In genomic region chr3:105836883-105837282, GRCm38 (mm10) we compare ENCODE assay signal across 23 mouse cellular contexts. TPM values are rescaled to one million over a fixed set of nuclear protein-coding genes. Genes with fewer than 3 reads are reported as not detected.
"Had no signal": no experiment of that assay in that cellular context is flagged by ENCODE, and none has a peak within 500 bp of the region (broad histone marks: within the 10 kb centered on the region; RNA-seq: fewer than 3 reads in every experiment).

No protein-coding gene starts in this region.

- DNase-seq: kidney, adult 11 months; kidney, adult 8-10 months; kidney, postnatal 10 days; kidney, postnatal 36 days; layer of hippocampus, postnatal 36 days; lung, adult 18-20 months; lung, postnatal 14 days; lung, postnatal 4 days; right cerebral cortex, postnatal 14 days; right cerebral cortex, postnatal 4 days; thymus, postnatal 25 days had no signal

- H3K4me2 ChIP-seq: intestine, embryonic 15.5 days; kidney, embryonic 15.5 days; limb, embryonic 12.5 days; limb, embryonic 15.5 days; midbrain, embryonic 13.5 days; neural tube, embryonic 13.5 days; stomach, embryonic 15.5 days had no signal

- H3K4me1 ChIP-seq: intestine, embryonic 15.5 days; kidney, embryonic 15.5 days; limb, embryonic 12.5 days; limb, embryonic 15.5 days; midbrain, embryonic 10.5 days; midbrain, embryonic 13.5 days; neural tube, embryonic 13.5 days; stomach, embryonic 15.5 days had no signal

- ATAC-seq: intestine, embryonic 15.5 days; midbrain, embryonic 13.5 days; midbrain, embryonic 16.5 days had no signal

- H3K27ac ChIP-seq: intestine, embryonic 15.5 days; kidney, embryonic 15.5 days; left cerebral cortex, adult 2 months; limb, embryonic 12.5 days; limb, embryonic 15.5 days; midbrain, embryonic 10.5 days; midbrain, embryonic 13.5 days; neural tube, embryonic 13.5 days; stomach, embryonic 15.5 days had no signal

- H3K9me3 ChIP-seq: intestine, embryonic 15.5 days; kidney, embryonic 15.5 days; limb, embryonic 12.5 days; limb, embryonic 15.5 days; midbrain, embryonic 10.5 days; midbrain, embryonic 13.5 days; neural tube, embryonic 13.5 days; stomach, embryonic 15.5 days had no signal

- H3K36me3 ChIP-seq: intestine, embryonic 15.5 days; kidney, embryonic 15.5 days; limb, embryonic 12.5 days; limb, embryonic 15.5 days; midbrain, embryonic 10.5 days; midbrain, embryonic 13.5 days; neural tube, embryonic 13.5 days; stomach, embryonic 15.5 days had no signal

- H3K9ac ChIP-seq: intestine, embryonic 15.5 days; kidney, embryonic 15.5 days; limb, embryonic 12.5 days; limb, embryonic 15.5 days; midbrain, embryonic 13.5 days; neural tube, embryonic 13.5 days; stomach, embryonic 15.5 days had no signal

- H3K4me3 ChIP-seq: intestine, embryonic 15.5 days; kidney, embryonic 15.5 days; left cerebral cortex, adult 2 months; limb, embryonic 12.5 days; limb, embryonic 15.5 days; midbrain, embryonic 10.5 days; midbrain, embryonic 13.5 days; myocyte; neural tube, embryonic 13.5 days; stomach, embryonic 15.5 days had no signal

- H3K27me3 ChIP-seq: intestine, embryonic 15.5 days; kidney, embryonic 15.5 days; limb, embryonic 12.5 days; limb, embryonic 15.5 days; midbrain, embryonic 13.5 days; neural tube, embryonic 13.5 days; stomach, embryonic 15.5 days had no signal

RNA-seq across cellular contexts. Expression of gene Adora3, which starts 33.8 kb away (rescaled TPM):
- polyA plus RNA-seq: kidney, embryonic 15.5 days; limb, embryonic 12.5 days; midbrain, embryonic 10.5 days; myocyte; neural tube, embryonic 13.5 days had no signal

RNA-seq across cellular contexts. Expression of gene Tmigd3, which starts 33.8 kb away (rescaled TPM):
- polyA plus RNA-seq: kidney, embryonic 15.5 days; lung, embryonic 16.5 days; midbrain, embryonic 10.5 days; midbrain, embryonic 13.5 days; midbrain, embryonic 16.5 days; neural tube, embryonic 13.5 days had no signal
